Mouse (Mus musculus) liver, adult 2 months (tissue): ENCODE measurements around the gene Zbtb4.

ENCODE experiments used
- CTCF ChIP-seq: fragments of 200-500 bp; IDR thresholded peaks from 2 replicates; pipeline ENCODE4 v1.5.1; 2011; ENCODE audit warnings: low read depth, low read length, control low read depth
- POLR2A ChIP-seq: fragments of 200-500 bp; IDR thresholded peaks from 2 replicates; pipeline ENCODE4 v1.6.1; 2011; ENCODE audit warnings: low read length, control low read depth; ENCODE audit not compliant: insufficient read depth; ENCODE audit errors: extremely low read depth

GRCm38 (mm10) chr11:69715929-69716328 lies 49.8 kb upstream of the Zbtb4 start:
- TF ChIP-seq POLR2A (no peak), CTCF (no peak)
